Mouse (Mus musculus) MN1 (cell line): ENCODE data around the gene Wdr44.
"Not testable (repeated sequence)": the region's sequence is repeated elsewhere in the genome, so short reads cannot be mapped to it uniquely, and the experiment has no call there.

Experiments
- DNase-seq: peaks from one replicate; pipeline ENCODE4 v3.0.0-alpha.2; 2016; ENCODE audit warnings: low spot score

The Wdr44 gene

GRCm38 (mm10) chrX:23692722-23693442, at the start of gene Wdr44:
Gene Wdr44, plus strand, starts transcription at chrX:23693051.
- DNase-seq: peak; percentile 94

DNA sequence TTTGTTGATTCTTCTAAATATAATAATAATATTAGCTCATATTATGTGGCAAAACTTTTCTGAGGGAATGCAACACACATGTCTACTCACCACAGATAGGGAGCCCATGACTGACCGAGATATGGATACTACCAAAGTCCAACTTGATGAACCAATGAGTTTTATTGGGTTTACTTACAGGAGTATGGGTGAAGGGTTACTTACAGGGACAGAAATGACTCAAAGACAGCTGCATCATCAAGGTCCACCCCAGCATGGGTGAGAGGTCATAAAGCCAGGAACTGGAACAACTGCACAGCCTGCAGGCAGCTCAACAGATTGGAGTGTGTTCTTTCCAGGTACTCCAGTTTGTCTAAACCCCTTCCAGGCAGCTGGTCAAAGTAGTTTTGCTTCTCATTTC, 44.5 kb upstream of the Wdr44 start:
- no peak for DNase-seq

- DNase-seq: no peak
These were observed 30.6 kb upstream of the Wdr44 start for GRCm38 (mm10) chrX:23662216-23662615.

GRCm38 (mm10) chrX:23673193-23673592, 19.7 kb upstream of the Wdr44 start:
- DNase-seq: no peak

DNA sequence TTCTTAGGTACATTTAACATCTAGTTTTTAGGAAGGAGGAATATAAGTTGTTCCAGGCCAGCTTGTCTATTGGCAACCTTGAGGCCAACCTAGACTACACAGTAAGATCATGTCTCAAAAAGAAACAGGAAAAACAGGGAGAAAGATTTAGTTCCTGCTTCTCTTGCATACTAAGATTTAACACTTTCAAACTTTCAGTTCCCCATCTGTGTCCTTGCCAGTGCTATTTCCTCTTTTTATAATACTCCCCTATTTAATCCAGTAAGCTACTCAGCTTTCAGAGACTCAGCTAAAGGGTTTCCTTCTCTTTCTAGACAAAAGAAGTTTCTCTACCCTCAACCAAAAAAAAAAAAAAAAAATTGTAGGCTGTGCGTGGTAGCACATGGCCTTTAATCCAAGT, 17.4 kb upstream of the Wdr44 start:
- no peak for DNase-seq

GRCm38 (mm10) chrX:23676583-23676982, 16.3 kb upstream of the Wdr44 start:
- DNase-seq: no peak

DNA sequence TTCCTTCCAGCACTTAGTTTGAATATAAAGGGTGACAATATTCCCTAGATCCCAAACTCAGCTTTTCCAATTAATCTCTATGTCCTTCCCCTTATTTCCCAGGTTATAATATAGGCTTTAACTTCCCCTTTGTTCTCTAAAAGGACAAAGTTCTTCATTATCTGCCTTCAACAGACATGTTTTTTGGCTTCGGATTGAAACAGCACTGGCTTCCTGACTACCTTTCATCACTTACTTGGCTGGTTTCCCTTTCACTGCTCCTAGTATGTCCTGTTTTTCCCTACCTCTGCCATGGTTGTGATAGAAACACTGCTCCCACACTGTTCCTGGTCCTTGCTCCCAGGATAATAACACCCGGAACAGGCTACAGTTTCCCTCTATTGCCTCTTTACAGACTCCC, 15.3 kb upstream of the Wdr44 start:
- DNase-seq: no peak

- no peak for DNase-seq
These were observed 522 bp upstream of the Wdr44 start for GRCm38 (mm10) chrX:23692336-23692721.

- peak; percentile 38 for DNase-seq
These were observed 871 bp downstream of the Wdr44 start for GRCm38 (mm10) chrX:23693443-23694400.

GRCm38 (mm10) chrX:23694588-23694987, 1.7 kb downstream of the Wdr44 start:
- DNase-seq: no peak

- DNase-seq: no peak
These were observed 2.3 kb downstream of the Wdr44 start for GRCm38 (mm10) chrX:23695109-23695508.

DNA sequence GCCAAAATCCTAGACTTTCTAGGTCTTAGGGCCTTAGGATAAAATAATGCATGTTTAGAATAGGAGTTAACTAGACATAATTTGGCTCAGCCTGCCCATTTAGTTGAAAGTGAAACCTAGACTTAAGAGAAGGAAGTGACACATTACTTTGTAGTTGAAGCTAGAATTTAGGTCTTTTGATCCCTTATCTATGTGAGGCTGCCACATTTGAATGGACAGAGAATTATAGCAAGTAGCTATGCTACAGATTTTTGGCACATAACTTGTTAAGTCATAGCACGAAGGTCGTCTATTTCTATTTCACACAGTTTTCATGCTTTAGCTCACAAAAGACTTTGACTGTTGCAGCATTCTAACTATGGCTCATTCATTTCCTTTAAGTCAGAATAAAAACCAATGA, 4.5 kb downstream of the Wdr44 start:
- no peak for DNase-seq

DNA sequence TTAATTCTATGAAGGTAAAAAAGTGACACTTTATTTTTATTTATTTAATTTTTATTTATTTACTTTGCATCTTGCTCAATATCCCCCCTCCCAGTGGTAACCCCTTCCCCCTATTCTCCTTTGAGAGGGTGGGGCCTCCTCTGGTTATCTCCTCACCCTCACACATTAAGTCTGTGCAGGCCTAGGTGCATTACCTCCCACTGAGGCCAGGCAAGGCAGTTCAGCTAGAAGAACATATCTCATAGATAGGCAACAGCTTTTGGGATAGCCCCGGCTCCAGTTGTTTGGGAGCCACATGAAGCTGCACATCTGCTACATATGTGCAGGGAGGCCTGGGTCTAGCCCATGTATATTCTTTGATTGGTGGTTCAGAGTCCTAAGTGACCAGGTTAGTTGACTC, 6.2 kb downstream of the Wdr44 start:
- DNase-seq: no peak

GRCm38 (mm10) chrX:23717247-23717646, 24.4 kb downstream of the Wdr44 start:
- DNase-seq: no peak

DNA sequence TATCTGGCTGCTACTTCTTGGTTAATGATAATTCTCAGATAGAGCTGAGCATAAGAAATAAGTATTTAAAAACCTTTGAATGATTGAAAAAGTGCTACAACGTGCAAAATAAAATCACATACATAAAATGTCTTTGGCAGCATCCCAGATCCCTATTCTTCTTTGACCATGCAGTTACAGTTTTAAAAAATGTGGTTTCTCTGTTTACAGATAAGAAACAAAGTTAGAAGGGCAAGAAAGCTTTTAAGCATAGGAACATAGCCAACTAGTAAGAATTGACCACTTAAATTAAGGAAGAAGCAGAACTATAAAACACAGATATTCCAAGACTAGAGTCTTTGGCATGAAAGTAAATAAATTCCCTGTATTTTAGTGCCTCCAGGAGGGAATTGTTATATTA, 34.6 kb downstream of the Wdr44 start:
- no peak for DNase-seq

- DNase-seq: no peak
These were observed 61.8 kb downstream of the Wdr44 start for GRCm38 (mm10) chrX:23754671-23755070.

DNA sequence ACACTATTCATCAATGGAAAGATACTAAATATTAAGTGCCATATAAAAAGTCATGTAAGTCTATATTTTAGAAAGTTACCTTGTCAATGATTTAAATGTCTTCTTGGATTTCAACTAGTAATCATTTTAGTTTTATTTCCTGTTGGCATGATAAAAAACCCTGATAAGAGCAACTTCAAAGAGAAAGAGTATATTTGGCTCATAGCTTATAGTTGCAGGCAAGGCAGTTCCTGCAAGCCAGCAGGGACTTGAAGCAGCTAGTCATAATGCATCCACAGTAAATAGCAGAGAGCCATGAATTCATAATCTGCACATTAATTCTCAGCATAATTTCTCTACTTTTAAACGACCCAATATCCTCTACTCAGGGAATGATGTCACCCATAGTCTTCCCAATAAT, 75.0 kb downstream of the Wdr44 start:
- no peak for DNase-seq

GRCm38 (mm10) chrX:23807125-23807524, 114.3 kb downstream of the Wdr44 start:
- DNase-seq: no peak

GRCm38 (mm10) chrX:23810365-23810764, 117.5 kb downstream of the Wdr44 start:
- no peak for DNase-seq

DNA sequence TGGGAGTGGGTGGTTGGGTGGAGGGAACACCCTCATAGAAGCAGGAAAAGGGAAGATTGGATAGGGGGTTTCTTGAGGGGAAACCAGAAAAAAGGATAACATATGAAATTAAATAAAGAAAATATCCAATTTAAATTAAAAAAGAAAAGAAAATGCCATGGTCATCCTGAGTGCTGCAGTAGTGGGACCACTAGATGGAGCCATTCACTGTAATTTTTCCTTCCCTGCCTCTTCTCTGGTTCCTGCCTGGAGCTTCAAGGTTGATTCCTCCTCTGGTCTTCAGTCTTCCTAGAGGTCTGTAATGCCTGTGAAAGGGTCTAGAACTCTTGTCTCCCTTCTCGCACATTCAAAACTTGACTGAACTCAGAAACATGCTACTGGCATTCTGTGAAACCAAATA, 120.4 kb downstream of the Wdr44 start:
- DNase-seq: not testable (repeated sequence)

DNA sequence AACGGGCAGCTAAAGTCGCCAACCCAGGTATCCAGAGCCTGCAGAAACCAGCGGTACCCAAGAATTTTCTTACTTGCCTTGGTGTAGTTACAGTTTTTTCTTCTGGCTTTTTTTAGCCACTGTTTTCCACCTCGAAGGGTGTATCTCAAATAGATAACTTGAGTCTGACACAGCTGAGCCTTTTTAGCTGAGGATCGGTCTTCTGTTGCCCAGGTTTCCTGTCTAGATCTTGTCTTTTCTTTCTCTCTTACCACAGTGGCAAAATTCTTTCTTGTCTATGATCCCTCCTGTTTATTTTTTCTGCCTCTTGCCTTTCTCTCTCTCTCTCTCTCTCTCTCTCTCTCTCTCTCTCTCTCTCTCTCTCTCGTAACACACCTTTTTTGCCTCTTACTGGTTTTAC, 130.0 kb downstream of the Wdr44 start:
- DNase-seq: not testable (repeated sequence)

- DNase-seq: peak; percentile 30
These were observed 130.7 kb downstream of the Wdr44 start for GRCm38 (mm10) chrX:23823398-23824023.

DNA sequence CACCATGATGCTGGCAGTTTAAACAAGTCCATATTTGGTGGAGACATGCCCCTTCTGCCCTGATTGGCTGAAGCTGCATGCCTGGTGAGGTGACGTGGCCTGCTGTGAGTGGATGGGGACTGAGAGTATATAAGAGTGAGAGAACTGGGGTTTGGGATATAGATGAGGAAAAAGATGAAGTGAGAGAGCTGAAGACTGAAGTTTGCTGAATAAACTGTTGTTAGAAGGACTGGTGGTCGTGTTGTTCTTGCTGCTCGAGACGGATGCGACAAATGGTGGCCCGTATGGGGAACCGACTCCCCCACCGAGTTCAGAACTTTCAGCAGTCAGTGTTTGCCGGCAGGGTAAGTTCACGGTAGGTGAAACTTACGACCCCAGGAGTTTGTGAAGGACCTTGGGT, 140.9 kb downstream of the Wdr44 start:
- DNase-seq: not testable (repeated sequence)
